Mouse (Mus musculus) lung, postnatal 0 days (tissue): ENCODE data around the gene Kcna7. TPM values are rescaled to one million over a fixed set of nuclear protein-coding genes. Genes with fewer than 3 reads are reported as not detected.
"Not testable (repeated sequence)": the region's sequence is repeated elsewhere in the genome, so short reads cannot be mapped to it uniquely, and the experiment has no call there.

Experiments
- ATAC-seq: fragments of 200-750 bp; cut with Nextera tagmentation; 2 replicates; pipeline ENCODE4 v1.8.0; 2017; ENCODE audit warnings: moderate library complexity
- DNase-seq: peaks from one replicate; pipeline ENCODE4 v3.0.0-alpha.2; 2016; ENCODE audit warnings: low spot score
- H3K27ac ChIP-seq: fragments of 300-500 bp; sonication (generic); 2 replicates; pipeline ENCODE4 v1.5.1; 2014; ENCODE audit warnings: antibody characterized with exemption, mild to moderate bottlenecking, low read length, mixed read lengths
- H3K27me3 ChIP-seq: fragments of 300-500 bp; sonication (generic); replicated peaks from 2 replicates; pipeline ENCODE4 v1.6.1; 2014; ENCODE audit warnings: low read length, mixed read lengths; ENCODE audit not compliant: insufficient read depth
- H3K36me3 ChIP-seq: fragments of 300-500 bp; sonication (generic); 2 replicates; pipeline ENCODE4 v1.6.1; 2014; ENCODE audit warnings: low read length, mixed read lengths; ENCODE audit not compliant: insufficient read depth
- H3K4me1 ChIP-seq: fragments of 300-500 bp; sonication (generic); 2 replicates; pipeline ENCODE4 v1.6.1; 2014; ENCODE audit warnings: antibody characterized with exemption, low read depth, low read length, mixed read lengths; ENCODE audit not compliant: insufficient read depth
- H3K4me2 ChIP-seq: fragments of 300-500 bp; sonication (generic); replicated peaks from 2 replicates; pipeline ENCODE4 v1.6.1; 2014; ENCODE audit warnings: low read depth, mild to moderate bottlenecking, low read length, moderate library complexity, mixed read lengths
- H3K4me3 ChIP-seq: fragments of 300-500 bp; sonication (generic); 2 replicates; pipeline ENCODE4 v1.5.1; 2014; ENCODE audit warnings: low read depth, low read length
- H3K9ac ChIP-seq: fragments of 300-500 bp; sonication (generic); replicated peaks from 2 replicates; pipeline ENCODE4 v1.6.1; 2014; ENCODE audit warnings: low read depth, mild to moderate bottlenecking
- H3K9me3 ChIP-seq: fragments of 300-500 bp; sonication (generic); 2 replicates; pipeline ENCODE4 v1.6.1; 2016; ENCODE audit warnings: low read length, mixed read lengths
- CTCF ChIP-seq: IDR thresholded peaks from 2 replicates; pipeline ENCODE4 v1.5.1; 2016; ENCODE audit warnings: antibody characterized with exemption, mild to moderate bottlenecking
- EP300 ChIP-seq: IDR thresholded peaks from 2 replicates; pipeline ENCODE4 v1.6.1; 2016; ENCODE audit warnings: antibody characterized with exemption, mild to moderate bottlenecking, control low read depth
- WGBS: fragments of 180-500 bp; shearing (Covaris S2); extraction: QIAGEN DNeasy Blood & Tissue Kit; methylation state at CpG from one replicate; pipeline ENCODE4 v1.1.7; 2014; 5-methylcytosine and 5-hydroxymethylcytosine counted together
- polyA plus RNA-seq: library from polyadenylated mRNA; unstranded; fragments of >200 nt; fragmentation: Nextera tagmentation; extraction: Ambion mirVana; gene quantifications from 2 replicates; pipeline ENCODE4 v1.2.1, GENCODE M21; 2015

The Kcna7 gene
- polyA plus RNA-seq, 1 experiment from 2014 or later = 0.16 TPM

- 79% methylated on average over 1 of the region's 1 CpGs for WGBS
- no peak for DNase-seq
- no peaks in the 10 kb centered on the region for H3K27me3 ChIP-seq
- no peaks in the 10 kb centered on the region for H3K9me3 ChIP-seq
- no peak overlapping the region for H3K4me2 ChIP-seq
- no peak overlapping the region for H3K4me3 ChIP-seq
- H3K4me1 ChIP-seq = no peaks in the 10 kb centered on the region
- TF ChIP-seq EP300 = no peak
- TF ChIP-seq CTCF = no peak
- no peak overlapping the region for H3K27ac ChIP-seq
- ATAC-seq = no peak
- peaks cover 40% of the 10 kb centered on the region for H3K36me3 ChIP-seq
- H3K9ac ChIP-seq = no peak overlapping the region
Observed at GRCm38 (mm10) chr7:45376057-45376456, 29.4 kb upstream of the Kcna7 start.

GRCm38 (mm10) chr7:45386077-45386476 lies 19.4 kb upstream of the Kcna7 start:
- WGBS = 87% methylated on average over 3 of the region's 3 CpGs
- no peaks in the 10 kb centered on the region for H3K27me3 ChIP-seq
- H3K4me2 ChIP-seq = no peak overlapping the region
- H3K36me3 ChIP-seq = peaks cover 80% of the 10 kb centered on the region
- DNase-seq (no peak), ATAC-seq (no peak)
- no peak overlapping the region for H3K4me3 ChIP-seq
- TF ChIP-seq CTCF (peak; percentile 42), EP300 (no peak)
- no peak overlapping the region for H3K9ac ChIP-seq
- no peaks in the 10 kb centered on the region for H3K9me3 ChIP-seq
- no peak overlapping the region for H3K27ac ChIP-seq
- H3K4me1 ChIP-seq = no peaks in the 10 kb centered on the region

DNA sequence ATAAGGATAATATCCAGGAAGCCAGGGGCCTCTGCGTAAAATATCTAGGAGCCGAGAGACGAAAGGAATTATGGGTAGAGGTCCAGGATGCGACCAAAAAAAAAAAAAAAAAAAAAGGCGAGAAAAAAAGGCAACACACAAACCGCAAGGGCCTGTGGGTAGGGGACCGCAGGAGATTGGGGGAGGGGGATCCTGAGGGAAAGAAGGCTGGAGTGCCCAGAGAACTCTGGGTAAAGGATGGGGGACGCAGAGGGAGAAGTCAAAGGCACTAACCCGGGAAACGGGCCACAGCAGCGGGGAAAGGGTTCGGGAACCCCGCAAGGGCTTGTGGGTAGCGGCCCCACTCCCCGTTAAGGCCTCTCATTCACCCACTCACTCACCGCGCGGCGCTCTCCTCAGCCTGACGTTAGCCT lies 10.3 kb upstream of the Kcna7 start:
- no peaks in the 10 kb centered on the region for H3K9me3 ChIP-seq
- H3K4me3 ChIP-seq = peak overlapping the region; percentile 74
- H3K27ac ChIP-seq = peak overlapping the region; percentile 95
- peaks cover 20% of the 10 kb centered on the region for H3K36me3 ChIP-seq
- peak overlapping the region; percentile 67 for H3K4me2 ChIP-seq
- TF ChIP-seq CTCF (no peak), EP300 (no peak)
- peaks cover 3% of the 10 kb centered on the region; the same call in 1 of the 2 replicates for H3K4me1 ChIP-seq
- DNase-seq = peak; percentile 81
- peak; percentile 71 for ATAC-seq
- H3K9ac ChIP-seq = peak overlapping the region; percentile 79
- H3K27me3 ChIP-seq = no peaks in the 10 kb centered on the region
- 0% methylated on average over 18 of the region's 20 CpGs for WGBS

DNA sequence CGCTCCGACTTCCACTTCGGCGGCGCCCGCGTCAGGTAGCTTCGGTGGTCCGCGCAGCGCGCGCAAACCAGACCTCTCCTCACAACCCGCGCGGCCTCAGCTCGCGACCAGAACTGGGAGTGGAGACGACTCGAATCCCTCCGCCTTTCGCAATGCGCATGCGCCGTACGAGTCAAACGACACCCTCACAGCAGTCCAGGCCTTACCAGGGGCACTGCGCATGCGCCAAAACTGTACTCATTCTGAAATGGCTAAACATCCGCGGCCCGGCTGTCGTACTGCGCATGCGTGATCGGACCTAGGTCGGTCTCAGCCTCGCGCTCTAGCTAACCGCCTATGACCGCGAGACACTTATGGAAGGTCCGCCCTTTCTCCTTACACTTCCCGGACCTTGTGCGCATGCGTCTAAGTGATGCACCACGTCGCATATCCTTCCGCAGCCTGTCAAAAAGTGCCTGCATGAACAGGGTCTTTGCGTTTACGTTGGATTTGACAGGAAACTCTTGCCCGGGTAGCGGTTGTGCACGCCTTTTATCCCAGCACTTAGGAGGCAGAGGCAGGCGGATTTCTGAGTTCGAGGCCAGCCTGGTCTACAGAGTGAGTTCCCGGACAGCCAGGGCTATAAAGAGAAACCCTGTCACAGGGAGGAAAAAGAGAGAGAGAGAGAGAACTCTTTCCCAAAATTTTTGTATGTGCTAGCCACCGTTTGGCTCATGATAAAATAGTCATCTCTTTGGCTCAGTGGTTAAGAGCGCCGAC lies 9.7 kb upstream of the Kcna7 start, which contains the start of gene Snrnp70:
TSS of gene Snrnp70 (minus strand) at position 165 of the 759 bp plus-strand sequence.
- H3K4me2 ChIP-seq = peak within 1 kb of the TSS; percentile 67
- no peaks in the 10 kb centered on the region for H3K9me3 ChIP-seq
- peaks cover 3% of the 10 kb centered on the region; the same call in 1 of the 2 replicates for H3K4me1 ChIP-seq
- peak; percentile 100 for DNase-seq
- ATAC-seq = peak; percentile 98
- H3K36me3 ChIP-seq = peaks cover 13% of the 10 kb centered on the region
- peak within 1 kb of the TSS; percentile 79 for H3K9ac ChIP-seq
- no peaks in the 10 kb centered on the region for H3K27me3 ChIP-seq
- peak within 1 kb of the TSS; percentile 95 for H3K27ac ChIP-seq
- under 1% methylated on average over 57 of the region's 60 CpGs for whole genome bisulfite sequencing
- H3K4me3 ChIP-seq = peak within 1 kb of the TSS; percentile 74
- TF ChIP-seq EP300 (no peak), CTCF (no peak)

- not testable (repeated sequence) for H3K36me3 ChIP-seq, H3K4me1 ChIP-seq, H3K9ac ChIP-seq, H3K27me3 ChIP-seq, H3K9me3 ChIP-seq, DNase-seq
- ATAC-seq = peak; percentile 57
- Histone ChIP-seq H3K4me3 (peak overlapping the region; percentile 74; the same call in 1 of the 2 replicates), H3K4me2 (peak overlapping the region; percentile 46), H3K27ac (peak overlapping the region; percentile 72; the same call in 1 of the 2 replicates)
- 6% methylated on average over 3 of the region's 3 CpGs for WGBS
- TF ChIP-seq CTCF = peak; percentile 48
Observed at GRCm38 (mm10) chr7:45396337-45396775, 9.1 kb upstream of the Kcna7 start.

DNA sequence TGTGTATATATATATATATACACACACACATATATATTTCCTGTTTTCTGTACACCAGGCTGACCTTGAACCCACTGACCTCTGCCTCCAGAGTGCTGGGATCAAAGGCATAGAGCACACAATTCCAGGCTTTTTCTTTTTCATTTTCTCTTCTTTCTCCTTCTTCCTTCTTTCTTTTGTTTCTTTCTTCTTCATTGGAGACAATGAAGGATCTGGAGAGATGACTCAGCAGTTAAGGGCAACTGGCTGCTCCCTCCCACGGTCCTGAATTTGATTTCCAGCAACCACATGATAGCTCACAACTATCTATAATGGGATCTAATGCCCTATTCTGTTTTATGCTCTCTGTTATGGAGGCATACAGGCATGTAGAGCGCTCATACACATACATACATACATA lies 8.7 kb upstream of the Kcna7 start:
- Histone ChIP-seq H3K4me2 (no peak overlapping the region), H3K27me3 (no peaks in the 10 kb centered on the region), H3K9ac (no peak overlapping the region), H3K4me3 (no peak overlapping the region), H3K27ac (no peak overlapping the region), H3K4me1 (peaks cover 3% of the 10 kb centered on the region; the same call in 1 of the 2 replicates), H3K9me3 (no peaks in the 10 kb centered on the region), H3K36me3 (0 out of 2 replicates have a peak, but pooled peaks cover 6% of the 10 kb centered on the region)
- ATAC-seq (no peak), DNase-seq (no peak)
- WGBS = 77% methylated on average over 2 of the region's 2 CpGs
- TF ChIP-seq CTCF (no peak), EP300 (no peak)
